Mouse (Mus musculus) lung, postnatal 0 days (tissue): ENCODE data around the gene 9530053A07Rik.

Source experiments
- CTCF ChIP-seq: IDR thresholded peaks from 2 replicates; pipeline ENCODE4 v1.5.1; 2016; ENCODE audit warnings: antibody characterized with exemption, mild to moderate bottlenecking
- EP300 ChIP-seq: IDR thresholded peaks from 2 replicates; pipeline ENCODE4 v1.6.1; 2016; ENCODE audit warnings: antibody characterized with exemption, mild to moderate bottlenecking, control low read depth

- TF ChIP-seq CTCF (no peak), EP300 (no peak)
These were observed at the start of gene 9530053A07Rik for GRCm38 (mm10) chr7:28129166-28129565.
